Mouse (Mus musculus) myocyte (in vitro differentiated cells): ENCODE measurements around the gene Slc7a10. TPM values are rescaled to one million over a fixed set of nuclear protein-coding genes. Genes with fewer than 3 reads are reported as not detected.
A peak's percentile ranks its signal among the peaks of the same experiment; 100 is the strongest.
"Not testable (repeated sequence)": the region's sequence is repeated elsewhere in the genome, so short reads cannot be mapped to it uniquely, and the experiment has no call there.

Source experiments
- H3K27me3 ChIP-seq: one replicate; pipeline ENCODE4 v1.6.1; 2011; ENCODE audit not compliant: control insufficient read depth, insufficient read depth, insufficient read length
- H3K36me3 ChIP-seq: one replicate; pipeline ENCODE4 v1.6.1; 2011; ENCODE audit not compliant: control insufficient read depth, insufficient read depth
- H3K4me2 ChIP-seq: one replicate; pipeline ENCODE4 v1.6.1; 2011; ENCODE audit warnings: low read depth, control low read depth
- H3K4me3 ChIP-seq: one replicate; pipeline ENCODE4 v1.5.1; 2011; ENCODE audit warnings: mild to moderate bottlenecking, control low read depth, moderate library complexity
- H3K79me2 ChIP-seq: one replicate; pipeline ENCODE4 v1.6.1; 2011; ENCODE audit not compliant: control insufficient read depth, insufficient read depth
- H3ac ChIP-seq: one replicate; pipeline ENCODE4 v1.6.1; 2011; ENCODE audit not compliant: control insufficient read depth, insufficient read length
- CEBPB ChIP-seq: IDR thresholded peaks from 2 replicates; pipeline ENCODE4 v1.6.1; 2011; ENCODE audit warnings: mild to moderate bottlenecking, moderate library complexity; ENCODE audit not compliant: poor library complexity, insufficient read depth, severe bottlenecking
- E2F4 ChIP-seq: IDR thresholded peaks from one replicate; pipeline ENCODE4 v1.6.1; 2011; ENCODE audit warnings: mild to moderate bottlenecking, control low read depth, moderate library complexity; ENCODE audit not compliant: insufficient read depth
- MAX ChIP-seq: IDR thresholded peaks from one replicate; pipeline ENCODE4 v1.6.1; 2011; ENCODE audit warnings: low read depth, mild to moderate bottlenecking, control low read depth
- MYOD1 ChIP-seq, 3 experiments: IDR thresholded peaks; one replicate each; pipeline ENCODE4 v1.6.1; 2011; ENCODE audit warnings: control low read depth in 2 of 3, low read depth in 2 of 3, mild to moderate bottlenecking in 2 of 3, moderate library complexity in 1 of 3; ENCODE audit not compliant: insufficient read length in 2 of 3, control insufficient read depth in 1 of 3
- MYOG ChIP-seq, 3 experiments: IDR thresholded peaks; one replicate each; pipeline ENCODE4 v1.6.1; 2011; ENCODE audit warnings: control low read depth in 2 of 3, low read depth in 2 of 3, mild to moderate bottlenecking in 2 of 3; ENCODE audit not compliant: insufficient read length in 2 of 3, control insufficient read depth in 1 of 3, insufficient read depth in 1 of 3
- POLR2A ChIP-seq: IDR thresholded peaks from one replicate; pipeline ENCODE4 v1.6.1; 2011; ENCODE audit warnings: low read depth, mild to moderate bottlenecking, control low read depth, moderate library complexity; ENCODE audit not compliant: insufficient read length
- POLR2AphosphoS2 ChIP-seq: IDR thresholded peaks from one replicate; pipeline ENCODE4 v1.6.1; 2011; ENCODE audit warnings: low read depth, control low read depth; ENCODE audit not compliant: insufficient read length
- REST ChIP-seq: IDR thresholded peaks from one replicate; pipeline ENCODE4 v1.6.1; 2011; ENCODE audit warnings: mild to moderate bottlenecking, control low read depth, moderate library complexity; ENCODE audit not compliant: insufficient read depth, insufficient read length
- SRF ChIP-seq: IDR thresholded peaks from one replicate; pipeline ENCODE4 v1.6.1; 2011; ENCODE audit warnings: low read depth; ENCODE audit not compliant: control insufficient read depth, insufficient read length
- TCF12 ChIP-seq: IDR thresholded peaks from one replicate; pipeline ENCODE4 v1.6.1; 2011; ENCODE audit warnings: mild to moderate bottlenecking, control low read depth; ENCODE audit not compliant: poor library complexity, insufficient read depth, severe bottlenecking
- TCF3 ChIP-seq: IDR thresholded peaks from one replicate; pipeline ENCODE4 v1.6.1; 2011; ENCODE audit warnings: low read depth, control low read depth; ENCODE audit not compliant: insufficient read length
- USF1 ChIP-seq: IDR thresholded peaks from one replicate; pipeline ENCODE4 v1.6.1; 2011; ENCODE audit warnings: low read depth, mild to moderate bottlenecking, control low read depth, moderate library complexity
- polyA plus RNA-seq: library from polyadenylated mRNA; unstranded; fragments of >200 nt; fragmentation: generic; extraction: Trizol; gene quantifications from one replicate; pipeline ENCODE4 v1.2.1, GENCODE M21; 2012; ENCODE audit warnings: missing spikeins

Gene Slc7a10
- polyA plus RNA-seq, 1 experiment, result not detected

- H3K79me2 ChIP-seq, result no peaks in the 10 kb centered on the region
- TF ChIP-seq CEBPB (no peak), E2F4 (no peak)
- H3K27me3 ChIP-seq, result no peaks in the 10 kb centered on the region
- no peak overlapping the region for H3ac ChIP-seq
- H3K4me3 ChIP-seq, result peak overlapping the region; percentile 49
- H3K4me2 ChIP-seq, result peak overlapping the region; percentile 66
- H3K36me3 ChIP-seq, result no peaks in the 10 kb centered on the region
These were observed 47.7 kb downstream of the Slc7a10 start for GRCm38 (mm10) chr7:35233861-35234260.

GRCm38 (mm10) chr7:35234361-35235245 is 48.4 kb downstream of the Slc7a10 start:
- TF ChIP-seq CEBPB, result 0 out of 2 replicates have a peak, but pooled peaks have one; percentile 22
- no peak for TF ChIP-seq SRF
- TF ChIP-seq POLR2AphosphoS2, result no peak
- peak; percentile 34 for TF ChIP-seq POLR2A
- Histone ChIP-seq H3K79me2 (no peaks in the 10 kb centered on the region), H3ac (no peak overlapping the region), H3K4me3 (peak overlapping the region; percentile 49), H3K27me3 (no peaks in the 10 kb centered on the region), H3K36me3 (no peaks in the 10 kb centered on the region), H3K4me2 (peak overlapping the region; percentile 97)

GRCm38 (mm10) chr7:35235308-35235707 is 49.1 kb downstream of the Slc7a10 start:
- peak overlapping the region; percentile 97 for H3K4me2 ChIP-seq
- peak overlapping the region; percentile 49 for H3K4me3 ChIP-seq
- no peak for TF ChIP-seq MYOG (IDR thresholded peaks at IDR 0.05; ENCODE audit: control insufficient read depth in 1 of 3, insufficient read depth in 1 of 3, insufficient read length in 2 of 3, low read depth in 2 of 3)
- TF ChIP-seq USF1, result no peak
- no peak for TF ChIP-seq MAX
- TF ChIP-seq SRF, result no peak
- no peak for TF ChIP-seq POLR2A
- TF ChIP-seq TCF3, result no peak
- no peak for TF ChIP-seq CEBPB
- TF ChIP-seq E2F4, result no peak
- no peak for TF ChIP-seq POLR2AphosphoS2
- no peak for TF ChIP-seq MYOD1 (IDR thresholded peaks at IDR 0.05; ENCODE audit: control insufficient read depth in 1 of 3, insufficient read length in 2 of 3, low read depth in 2 of 3)
- TF ChIP-seq REST, result no peak
- no peak for TF ChIP-seq TCF12
- H3K79me2 ChIP-seq, result no peaks in the 10 kb centered on the region
- no peaks in the 10 kb centered on the region for H3K36me3 ChIP-seq
- no peak overlapping the region for H3ac ChIP-seq
- H3K27me3 ChIP-seq, result no peaks in the 10 kb centered on the region

GRCm38 (mm10) chr7:35237935-35238334 is 51.8 kb downstream of the Slc7a10 start:
- not testable (repeated sequence) for H3K27me3 ChIP-seq, H3K36me3 ChIP-seq, H3K79me2 ChIP-seq

More at GRCm38 (mm10) chr7:35237935-35238334, 51.8 kb downstream of the Slc7a10 start:
- not testable (repeated sequence) for H3K4me2 ChIP-seq, H3ac ChIP-seq, H3K4me3 ChIP-seq

Other genes with a start within 250 kb of the Slc7a10 start
- 25.0 TPM for gene Cebpg, start 129.8 kb upstream of the Slc7a10 start, polyA plus RNA-seq
- 7.7 TPM for gene Cebpa, start 67.1 kb upstream of the Slc7a10 start, polyA plus RNA-seq
- not detected for gene Lrp3, start 29.1 kb downstream of the Slc7a10 start, polyA plus RNA-seq
- gene Gpatch1, start 132.1 kb downstream of the Slc7a10 start, polyA plus RNA-seq, result 4.8 TPM
- gene Rhpn2, start 147.8 kb downstream of the Slc7a10 start, polyA plus RNA-seq, result 0.66 TPM
- gene Faap24, start 210.5 kb downstream of the Slc7a10 start, polyA plus RNA-seq, result 6.8 TPM
- 14.7 TPM for gene Cep89, start 210.7 kb downstream of the Slc7a10 start, polyA plus RNA-seq